Mouse (Mus musculus): Measurements from ENCODE around the gene Naif1.

Gene Naif1

DNA sequence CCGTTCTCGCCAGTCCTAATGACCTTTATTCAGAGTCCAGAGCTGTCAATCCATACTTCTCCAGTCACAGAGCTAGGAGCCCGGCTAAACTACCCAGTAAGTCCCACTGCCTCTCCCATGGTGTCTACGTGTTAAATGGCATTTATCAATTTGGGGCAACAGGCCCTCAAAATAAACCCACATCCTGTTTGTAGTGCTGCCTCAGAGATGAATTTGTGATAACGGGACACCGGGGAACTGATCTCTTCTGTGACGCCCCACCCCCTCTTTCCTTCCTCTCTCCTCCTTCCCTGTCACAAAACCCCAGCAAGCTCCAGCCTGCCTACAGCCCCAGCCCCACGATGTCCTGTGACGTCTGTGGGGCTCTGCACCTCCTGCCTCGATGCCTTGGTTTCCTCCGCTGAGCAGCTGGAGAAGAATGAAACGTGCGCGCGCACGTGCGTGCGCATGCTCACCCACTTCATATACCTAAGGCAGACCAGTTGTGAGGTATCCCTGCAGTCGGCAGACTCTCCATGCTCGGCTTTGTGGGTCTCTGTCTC is 45.0 kb downstream of the Naif1 start:
- intact Hi-C loops (cut with DNase I) = loop anchor here (5.0 kb wide), 1 partner anchor 57 kb away; no protein-coding TSS in a partner anchor

DNA sequence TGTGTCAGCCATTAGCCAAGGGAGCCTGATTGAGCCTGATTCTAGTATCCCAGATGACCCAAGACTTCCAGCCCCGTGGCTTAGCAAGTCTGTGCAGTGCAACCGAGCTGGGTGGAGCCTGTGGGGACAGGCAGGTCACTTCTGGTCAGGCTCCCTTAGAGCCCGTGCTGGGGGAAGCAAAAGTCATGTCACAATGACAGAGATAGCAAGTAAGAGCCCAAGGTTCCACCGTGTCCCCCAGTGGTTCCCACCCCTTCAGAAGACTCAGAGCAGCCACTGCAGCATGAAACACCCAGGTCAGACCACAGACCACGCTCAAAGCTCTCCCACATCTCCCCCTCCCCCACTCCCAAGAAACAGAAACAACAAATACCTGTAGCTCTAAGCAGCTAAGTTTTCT is 45.9 kb downstream of the Naif1 start:
- intact Hi-C loops (cut with DNase I) = loop anchor here (5.0 kb wide), 1 partner anchor 56 kb away; no protein-coding TSS in a partner anchor

- intact Hi-C loops (cut with DNase I) = loop anchor here (5.0 kb wide), 1 partner anchor 53 kb away; no protein-coding TSS in a partner anchor
Measured at GRCm38 (mm10) chr2:32499365-32499764, 49.1 kb downstream of the Naif1 start.

DNA sequence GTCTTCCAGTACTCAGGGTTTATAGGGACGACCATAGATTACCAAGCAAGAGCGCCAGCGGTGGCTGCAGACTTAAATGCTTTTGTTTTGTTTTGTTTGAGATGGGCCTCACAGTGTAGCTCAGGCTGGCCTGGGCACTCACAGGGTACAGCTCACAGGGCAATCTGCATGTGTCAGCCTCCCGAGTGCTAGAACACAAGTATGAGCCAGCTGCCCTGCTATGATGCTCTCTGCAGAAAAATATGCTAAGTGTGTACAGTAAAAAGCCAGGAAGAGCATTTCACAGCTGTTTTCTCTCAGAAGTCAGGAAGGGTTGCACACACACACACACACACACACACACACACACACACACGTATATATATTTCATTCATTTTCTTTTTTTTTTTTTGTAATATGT is 50.2 kb downstream of the Naif1 start:
- intact Hi-C loops (cut with DNase I) = no loop called here

DNA sequence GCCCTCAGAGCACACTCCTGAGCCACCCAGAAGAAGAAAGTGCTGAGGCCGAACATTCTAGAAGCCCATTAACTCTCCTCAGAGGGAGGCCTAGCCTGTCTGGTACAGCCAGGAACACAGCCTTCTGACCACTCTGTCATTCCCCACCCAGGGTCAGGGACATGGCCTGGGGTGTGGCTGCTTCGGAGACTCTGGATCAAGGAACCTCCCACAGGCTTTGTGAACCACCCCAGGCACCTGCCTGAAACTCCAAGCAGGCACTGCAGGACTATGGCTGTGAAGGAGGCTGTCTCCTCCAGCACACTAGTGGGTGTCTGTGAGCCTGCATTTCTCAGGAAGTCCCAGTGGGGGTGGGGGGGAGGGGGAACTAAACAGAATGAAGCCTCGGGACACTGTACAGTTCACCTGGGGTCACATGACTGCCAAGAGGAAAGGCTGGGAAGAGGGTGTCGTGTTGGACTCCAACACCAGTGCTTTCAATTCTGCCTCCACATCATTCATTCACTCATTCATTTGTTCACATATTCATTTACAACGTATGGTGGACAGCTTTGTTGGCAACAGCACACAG is 51.6 kb downstream of the Naif1 start:
- intact Hi-C loops (cut with DNase I) = no loop called here

DNA sequence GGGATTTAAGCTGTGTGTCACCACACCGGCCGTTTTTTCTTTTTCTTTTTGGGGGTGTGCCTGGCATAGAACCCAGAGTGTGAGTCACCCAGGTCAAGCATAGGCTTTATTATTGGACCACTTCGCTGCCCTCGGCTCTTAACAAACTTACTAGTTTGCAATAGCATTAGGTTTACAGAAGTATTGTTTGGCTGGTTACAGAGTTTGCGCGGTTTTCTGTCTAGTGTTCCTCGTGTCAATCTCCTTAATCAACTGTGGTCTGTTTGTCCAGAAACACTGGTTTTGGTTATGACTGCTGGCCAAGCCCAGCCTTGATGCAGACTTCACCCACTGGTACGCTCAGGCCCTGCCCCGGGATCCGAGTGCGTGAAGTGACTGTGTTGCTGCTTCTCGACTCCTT is 52.6 kb downstream of the Naif1 start:
- intact Hi-C loops (cut with DNase I) = no loop called here

DNA sequence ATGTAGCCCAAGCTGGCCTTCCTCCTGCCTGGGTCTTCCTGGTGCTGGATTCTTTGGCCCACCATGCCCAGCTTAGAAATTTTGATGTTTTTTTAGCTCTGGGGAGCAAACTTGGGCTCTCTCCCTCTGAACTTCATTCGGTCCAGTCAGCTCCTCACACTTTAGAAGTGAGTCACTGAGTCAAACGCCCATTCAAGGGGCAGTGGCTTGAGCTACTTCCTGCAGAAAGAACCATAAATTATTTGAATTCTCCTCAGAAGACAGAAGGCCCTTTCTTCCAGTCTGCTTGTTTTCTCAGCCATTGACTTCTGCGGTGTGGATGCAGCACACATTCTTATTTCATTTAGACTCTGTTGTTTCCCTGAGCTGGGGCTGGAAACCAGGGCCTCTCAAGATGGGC is 53.3 kb downstream of the Naif1 start:
- intact Hi-C loops (cut with DNase I) = no loop called here

DNA sequence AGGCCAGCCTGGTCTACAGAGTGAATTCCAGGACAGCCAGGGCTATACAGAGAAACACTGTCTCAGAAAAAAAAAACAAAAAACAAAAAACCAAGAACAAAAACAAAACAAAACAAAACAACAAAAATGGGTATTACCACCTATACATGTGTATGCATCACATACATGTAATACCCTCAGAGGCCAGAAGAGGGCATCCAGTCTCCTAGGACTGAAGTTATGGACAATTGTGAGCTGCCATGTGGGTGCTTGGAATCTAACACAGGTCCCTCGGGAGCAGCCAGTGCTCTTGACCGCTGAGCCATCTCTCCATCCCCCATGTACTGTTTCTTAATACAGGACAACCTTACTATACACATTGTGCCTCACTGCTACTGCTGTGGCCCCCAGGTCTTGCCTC is 55.3 kb downstream of the Naif1 start:
- intact Hi-C loops (cut with DNase I) = no loop called here

Data from adrenal gland (tissue).